Mouse (Mus musculus) embryonic facial prominence, embryonic 11.5 days (tissue): ENCODE data around the gene Ppm1a. TPM values are rescaled to one million over a fixed set of nuclear protein-coding genes. Genes with fewer than 3 reads are reported as not detected.
A peak's percentile ranks its signal among the peaks of the same experiment; 100 is the strongest.

Experiments used
- ATAC-seq: fragments of 200-750 bp; cut with Nextera tagmentation; replicated peaks from 2 replicates; pipeline ENCODE4 v1.8.0; 2017; ENCODE audit warnings: low read depth; ENCODE audit not compliant: insufficient number of reproducible peaks, low FRiP score, low TSS enrichment
- DNase-seq: peaks from one replicate; pipeline ENCODE4 v3.0.0-alpha.2; 2015; ENCODE audit warnings: low spot score
- H3K27ac ChIP-seq: fragments of 300-500 bp; sonication (generic); replicated peaks from 2 replicates; pipeline ENCODE4 v1.5.1; 2014; ENCODE audit warnings: mild to moderate bottlenecking, low read depth, low read length, control low read depth
- H3K27me3 ChIP-seq: fragments of 300-500 bp; sonication (generic); 2 replicates; pipeline ENCODE4 v1.6.1; 2014; ENCODE audit warnings: mild to moderate bottlenecking, low read length, moderate library complexity, mixed read lengths; ENCODE audit not compliant: control insufficient read depth, insufficient read depth
- H3K36me3 ChIP-seq: fragments of 300-500 bp; sonication (generic); replicated peaks from 2 replicates; pipeline ENCODE4 v1.6.1; 2014; ENCODE audit warnings: low read depth, mild to moderate bottlenecking, low read length, moderate library complexity, mixed read lengths; ENCODE audit not compliant: control insufficient read depth, insufficient read depth
- H3K4me1 ChIP-seq: fragments of 300-500 bp; sonication (generic); 2 replicates; pipeline ENCODE4 v1.6.1; 2014; ENCODE audit warnings: low read length, mixed read lengths; ENCODE audit not compliant: control insufficient read depth, insufficient read depth
- H3K4me2 ChIP-seq: fragments of 300-500 bp; sonication (generic); 2 replicates; pipeline ENCODE4 v1.6.1; 2014; ENCODE audit warnings: low read depth, mild to moderate bottlenecking, control low read depth, low read length, moderate library complexity
- H3K4me3 ChIP-seq: fragments of 300-500 bp; sonication (generic); 2 replicates; pipeline ENCODE4 v1.5.1; 2014; ENCODE audit warnings: low read depth, low read length, control low read depth
- H3K9ac ChIP-seq: fragments of 300-500 bp; sonication (generic); replicated peaks from 2 replicates; pipeline ENCODE4 v1.6.1; 2014; ENCODE audit warnings: mild to moderate bottlenecking, control low read depth, low read length
- H3K9me3 ChIP-seq: fragments of 300-500 bp; sonication (generic); replicated peaks from 2 replicates; pipeline ENCODE4 v1.6.1; 2016; ENCODE audit warnings: mild to moderate bottlenecking, low read length, inconsistent platforms, mixed read lengths; ENCODE audit not compliant: control insufficient read depth
- WGBS: fragments of 180-500 bp; shearing (Covaris S2); extraction: QIAGEN DNeasy Blood & Tissue Kit; methylation state at CpG from one replicate; pipeline ENCODE4 v1.1.7; 2014; 5-methylcytosine and 5-hydroxymethylcytosine counted together
- polyA plus RNA-seq: library from polyadenylated mRNA; unstranded; fragments of >200 nt; fragmentation: Nextera tagmentation; extraction: Ambion mirVana; gene quantifications from 2 replicates; pipeline ENCODE4 v1.2.1, GENCODE M21; 2014

Gene Ppm1a
- polyA plus RNA-seq, 1 experiment from 2014 or later: 74.6 TPM

- H3K36me3 ChIP-seq: peaks cover 2% of the 10 kb centered on the region; the same call in 1 of the 2 replicates
- no peak overlapping the region for H3K4me2 ChIP-seq
- no peaks in the 10 kb centered on the region for H3K9me3 ChIP-seq
- H3K9ac ChIP-seq: no peak overlapping the region
- H3K27me3 ChIP-seq: no peaks in the 10 kb centered on the region
- no peak overlapping the region for H3K4me3 ChIP-seq
- no peak for ATAC-seq
- no peak overlapping the region for H3K27ac ChIP-seq
- WGBS: 96% methylated on average over 8 of the region's 8 CpGs
- H3K4me1 ChIP-seq: no peaks in the 10 kb centered on the region
- DNase-seq: no peak
Measured at GRCm38 (mm10) chr12:72793983-72794382, 36.7 kb downstream of the Ppm1a start.

- H3K27me3 ChIP-seq: no peaks in the 10 kb centered on the region
- H3K9me3 ChIP-seq: no peaks in the 10 kb centered on the region
- 77% methylated on average over 6 of the region's 6 CpGs for WGBS
- H3K4me2 ChIP-seq: no peak overlapping the region
- no peaks in the 10 kb centered on the region for H3K36me3 ChIP-seq
- no peak overlapping the region for H3K9ac ChIP-seq
- no peak overlapping the region for H3K27ac ChIP-seq
- no peaks in the 10 kb centered on the region for H3K4me1 ChIP-seq
- no peak for DNase-seq
- no peak for ATAC-seq
- H3K4me3 ChIP-seq: no peak overlapping the region
Measured at GRCm38 (mm10) chr12:72809798-72810197, 52.5 kb downstream of the Ppm1a start.

DNA sequence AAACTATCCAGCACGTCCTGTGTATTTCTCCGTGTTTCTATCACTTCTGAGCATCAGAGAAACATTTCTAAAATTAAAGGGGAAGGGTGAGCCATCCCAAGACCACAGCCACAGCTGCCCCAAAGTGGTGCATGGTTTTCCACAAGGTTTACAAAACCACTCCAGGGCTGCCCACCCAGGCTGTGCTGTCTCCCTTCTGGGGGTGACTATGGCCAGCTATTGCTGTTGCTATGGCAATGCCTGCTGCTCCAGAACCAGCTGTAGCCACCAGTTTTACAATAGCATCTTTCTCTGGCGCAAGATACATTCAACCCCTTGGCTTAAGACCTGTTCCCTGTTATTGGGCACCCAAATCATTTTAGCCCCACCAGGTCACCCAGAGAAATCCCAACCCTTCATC, 54.3 kb downstream of the Ppm1a start:
- Histone ChIP-seq H3K4me3 (no peak overlapping the region), H3K36me3 (no peaks in the 10 kb centered on the region), H3K4me1 (no peaks in the 10 kb centered on the region), H3K4me2 (no peak overlapping the region), H3K27me3 (no peaks in the 10 kb centered on the region), H3K9ac (no peak overlapping the region), H3K9me3 (no peaks in the 10 kb centered on the region), H3K27ac (no peak overlapping the region)
- no peak for ATAC-seq
- 91% methylated on average over 3 of the region's 3 CpGs for WGBS
- DNase-seq: no peak

- Histone ChIP-seq H3K36me3 (no peaks in the 10 kb centered on the region), H3K27ac (peak overlapping the region; percentile 36), H3K4me2 (peak overlapping the region; percentile 63), H3K27me3 (no peaks in the 10 kb centered on the region), H3K4me3 (peak overlapping the region; percentile 39), H3K9ac (peak overlapping the region; percentile 58), H3K9me3 (no peaks in the 10 kb centered on the region), H3K4me1 (no peaks in the 10 kb centered on the region)
- 2% methylated on average over 24 of the region's 24 CpGs for WGBS
- ATAC-seq (peak; percentile 88), DNase-seq (peak; percentile 78)
Measured at GRCm38 (mm10) chr12:72820940-72821431, 63.7 kb downstream of the Ppm1a start.

DNA sequence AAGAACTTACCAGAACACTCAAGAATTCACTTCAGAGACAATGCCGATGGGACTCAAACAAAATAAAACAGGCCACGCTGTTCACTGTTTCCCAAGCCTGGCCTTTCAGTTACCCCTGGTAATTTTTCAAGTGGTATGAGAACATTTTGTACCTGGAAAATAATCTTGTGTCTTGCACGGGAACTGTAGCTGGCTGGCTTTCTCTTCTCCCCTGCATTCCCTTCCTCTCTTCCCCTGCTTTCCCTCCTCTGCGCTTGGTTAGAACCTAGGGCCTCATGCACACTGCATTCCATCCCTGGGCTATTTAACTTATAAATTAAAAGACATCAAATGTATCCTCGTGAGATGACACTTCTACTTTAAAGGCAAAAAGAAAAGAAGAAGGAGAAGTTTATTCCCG, 64.3 kb downstream of the Ppm1a start:
- no peaks in the 10 kb centered on the region for H3K36me3 ChIP-seq
- peak overlapping the region; percentile 58 for H3K9ac ChIP-seq
- peak overlapping the region; percentile 63 for H3K4me2 ChIP-seq
- no peaks in the 10 kb centered on the region for H3K9me3 ChIP-seq
- WGBS: 30% methylated on average over 6 of the region's 6 CpGs
- no peaks in the 10 kb centered on the region for H3K27me3 ChIP-seq
- no peaks in the 10 kb centered on the region for H3K4me1 ChIP-seq
- peak overlapping the region; percentile 39; the same call in 1 of the 2 replicates for H3K4me3 ChIP-seq
- no peak for ATAC-seq
- H3K27ac ChIP-seq: peak overlapping the region; percentile 36
- no peak for DNase-seq

DNA sequence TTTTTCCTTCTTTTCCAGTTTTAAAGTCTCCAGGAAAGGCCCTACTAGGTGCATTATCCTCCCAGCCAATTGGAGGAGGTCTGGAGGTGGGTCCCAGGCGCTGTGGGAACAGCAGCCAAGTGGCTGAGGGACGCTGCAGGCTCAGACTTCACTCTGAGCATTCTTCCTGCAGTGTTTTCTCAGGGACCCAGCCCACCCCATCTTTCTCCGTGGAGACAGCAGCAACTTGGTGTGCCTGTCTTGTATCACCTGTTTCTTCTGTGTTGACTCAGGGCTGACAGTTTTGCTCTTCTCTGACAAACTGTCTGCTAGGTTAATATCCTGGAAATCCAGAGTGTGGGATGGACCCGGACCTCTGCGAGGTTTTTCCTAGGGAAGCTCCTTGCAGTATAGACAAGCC, 68.4 kb downstream of the Ppm1a start:
- H3K36me3 ChIP-seq: no peaks in the 10 kb centered on the region
- DNase-seq (no peak), ATAC-seq (no peak)
- H3K27me3 ChIP-seq: 0 out of 2 replicates have a peak, but pooled peaks cover 3% of the 10 kb centered on the region
- no peak overlapping the region for H3K4me2 ChIP-seq
- H3K4me1 ChIP-seq: no peaks in the 10 kb centered on the region
- H3K9me3 ChIP-seq: no peaks in the 10 kb centered on the region
- no peak overlapping the region for H3K9ac ChIP-seq
- no peak overlapping the region for H3K27ac ChIP-seq
- 48% methylated on average over 5 of the region's 5 CpGs for WGBS
- H3K4me3 ChIP-seq: no peak overlapping the region

DNA sequence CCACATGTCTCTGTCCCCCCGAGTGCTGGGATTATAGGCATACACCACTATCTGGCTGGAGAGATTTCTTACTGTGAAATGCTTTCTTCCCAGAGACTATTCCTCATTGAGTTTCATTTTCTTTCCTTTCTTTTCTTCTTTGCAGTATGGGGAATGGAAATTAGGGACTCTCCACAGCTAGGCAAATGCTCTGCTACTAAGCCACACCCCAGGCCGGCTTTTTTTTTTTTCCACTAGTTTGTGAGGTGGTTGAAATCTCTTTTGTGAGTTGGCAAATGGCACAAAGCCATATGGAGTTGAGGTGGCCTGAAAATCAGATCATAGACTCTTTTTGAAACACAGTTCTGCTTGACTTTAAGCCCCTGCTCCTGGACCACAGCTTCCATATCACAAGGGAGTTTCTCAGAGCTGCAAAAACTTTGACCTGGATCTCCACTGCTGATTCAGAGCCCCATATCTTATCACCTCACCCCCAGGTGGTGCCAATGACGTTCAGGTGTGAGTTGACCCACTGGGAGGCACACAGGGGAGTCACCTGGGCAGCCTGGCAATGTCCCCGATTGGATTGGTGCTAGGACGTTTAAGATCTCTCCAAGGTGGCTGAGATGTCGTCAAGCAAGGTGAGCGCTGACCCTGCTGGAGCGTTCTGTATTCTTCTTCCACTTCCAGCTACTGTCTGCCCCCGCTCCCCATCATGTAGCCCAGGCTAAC, 71.7 kb downstream of the Ppm1a start:
- DNase-seq (no peak), ATAC-seq (no peak)
- no peak overlapping the region for H3K4me2 ChIP-seq
- H3K27ac ChIP-seq: no peak overlapping the region
- H3K9ac ChIP-seq: no peak overlapping the region
- no peaks in the 10 kb centered on the region for H3K36me3 ChIP-seq
- WGBS: 74% methylated on average over 9 of the region's 9 CpGs
- H3K4me1 ChIP-seq: peaks cover 6% of the 10 kb centered on the region
- H3K9me3 ChIP-seq: no peaks in the 10 kb centered on the region
- peaks cover 17% of the 10 kb centered on the region for H3K27me3 ChIP-seq
- no peak overlapping the region for H3K4me3 ChIP-seq

- no peak for ATAC-seq
- WGBS: 56% methylated on average over 20 of the region's 20 CpGs
- Histone ChIP-seq H3K4me2 (no peak overlapping the region), H3K4me3 (no peak overlapping the region), H3K27ac (no peak overlapping the region), H3K9me3 (no peaks in the 10 kb centered on the region), H3K36me3 (no peaks in the 10 kb centered on the region), H3K4me1 (peaks cover 6% of the 10 kb centered on the region), H3K27me3 (peaks cover 17% of the 10 kb centered on the region), H3K9ac (no peak overlapping the region)
- no peak for DNase-seq
Measured at GRCm38 (mm10) chr12:72829777-72830176, 72.5 kb downstream of the Ppm1a start.
